Mouse (Mus musculus): ENCODE data around the gene Gpr107.

Gene Gpr107

GRCm38 (mm10) chr2:31245491-31246141 lies 93.5 kb downstream of the Gpr107 start, which contains the start of gene Ncs1:
Ncs1 (plus strand) TSS chr2:31245823.
- no peak for DNase-seq (ENCODE audit: low read depth, low spot score)

DNA sequence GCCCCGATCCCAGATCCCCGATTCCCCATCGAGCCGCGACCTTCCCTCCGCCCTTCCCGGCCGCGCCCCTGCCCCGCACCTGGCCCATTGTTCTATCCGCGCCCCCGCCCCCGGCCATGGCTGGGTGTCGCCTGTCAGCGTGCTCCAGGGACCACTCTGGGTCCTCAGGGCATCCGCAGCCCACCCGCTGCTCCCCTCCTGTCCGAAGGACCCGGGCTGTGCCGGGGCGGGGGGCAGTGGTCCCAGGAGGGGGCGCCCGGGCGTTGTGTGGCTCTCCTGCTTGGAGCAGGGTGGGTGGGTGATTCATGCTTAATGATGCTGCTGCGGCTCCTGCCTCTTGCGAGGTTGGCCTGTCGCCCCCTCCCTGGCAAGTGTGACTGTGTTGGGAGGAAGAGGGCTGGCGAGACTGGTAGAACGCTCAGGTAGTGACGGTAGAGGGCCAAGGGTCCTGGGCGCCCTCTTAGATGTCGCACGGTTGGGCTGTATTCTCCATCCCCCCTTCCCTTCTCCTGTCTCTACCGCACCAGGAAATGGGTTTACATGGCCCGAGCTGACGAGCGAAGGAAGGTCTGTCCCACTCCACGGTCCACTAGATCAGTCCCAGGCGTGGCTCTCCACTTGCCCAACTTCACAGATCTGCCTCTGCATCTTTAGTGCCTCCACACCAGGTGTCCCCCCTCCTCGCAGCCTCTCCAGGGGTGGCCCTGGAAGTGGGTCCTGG lies 94.3 kb downstream of the Gpr107 start:
- DNase-seq (ENCODE audit: low read depth, low spot score) = no peak

GRCm38 (mm10) chr2:31248856-31249255 lies 96.7 kb downstream of the Gpr107 start:
- DNase-seq (ENCODE audit: low read depth, low spot score) = no peak

DNA sequence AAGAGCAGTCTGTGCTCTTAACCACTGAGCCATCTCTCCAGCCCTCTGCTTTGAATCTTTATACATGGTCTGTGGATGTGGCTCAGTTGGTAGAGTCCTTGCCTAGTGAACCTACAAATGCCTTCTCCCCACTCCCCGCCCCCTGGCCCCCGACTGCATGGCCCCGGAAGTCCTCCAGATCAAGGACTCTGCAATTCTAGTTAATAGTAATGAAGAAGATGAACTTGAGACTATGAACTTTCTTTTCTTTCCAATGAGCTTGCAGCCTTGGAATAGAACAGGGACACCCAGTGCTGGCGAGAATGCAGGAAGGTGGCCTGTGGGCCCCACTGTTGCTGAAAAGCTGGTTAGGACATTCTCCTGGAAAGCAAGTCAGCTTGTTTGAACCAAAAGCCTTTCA lies 100.1 kb downstream of the Gpr107 start:
- no peak for DNase-seq (ENCODE audit: low read depth, low spot score)

GRCm38 (mm10) chr2:31253463-31253862 lies 101.3 kb downstream of the Gpr107 start:
- DNase-seq (ENCODE audit: low read depth, low spot score) = no peak

DNA sequence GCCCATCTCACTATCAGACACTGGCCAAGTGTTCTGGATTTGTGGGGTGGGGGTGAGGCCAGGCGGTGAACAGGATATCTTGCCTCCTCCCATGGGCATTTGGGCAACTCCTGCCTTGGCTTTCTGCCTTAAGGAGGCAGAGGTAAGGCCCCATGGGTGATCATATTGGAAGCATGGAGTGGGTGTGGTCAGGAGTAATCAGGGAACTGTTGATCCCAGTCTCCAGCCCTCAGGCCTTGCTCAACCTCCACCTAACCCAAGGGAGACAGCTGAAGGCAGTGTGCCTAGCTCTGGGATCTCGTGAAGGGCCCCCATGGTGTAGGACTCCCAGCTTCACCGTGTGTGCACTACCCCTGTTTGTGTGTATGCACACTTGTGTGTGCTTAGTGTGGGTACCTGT lies 102.7 kb downstream of the Gpr107 start:
- no peak for DNase-seq (ENCODE audit: low read depth, low spot score)

DNA sequence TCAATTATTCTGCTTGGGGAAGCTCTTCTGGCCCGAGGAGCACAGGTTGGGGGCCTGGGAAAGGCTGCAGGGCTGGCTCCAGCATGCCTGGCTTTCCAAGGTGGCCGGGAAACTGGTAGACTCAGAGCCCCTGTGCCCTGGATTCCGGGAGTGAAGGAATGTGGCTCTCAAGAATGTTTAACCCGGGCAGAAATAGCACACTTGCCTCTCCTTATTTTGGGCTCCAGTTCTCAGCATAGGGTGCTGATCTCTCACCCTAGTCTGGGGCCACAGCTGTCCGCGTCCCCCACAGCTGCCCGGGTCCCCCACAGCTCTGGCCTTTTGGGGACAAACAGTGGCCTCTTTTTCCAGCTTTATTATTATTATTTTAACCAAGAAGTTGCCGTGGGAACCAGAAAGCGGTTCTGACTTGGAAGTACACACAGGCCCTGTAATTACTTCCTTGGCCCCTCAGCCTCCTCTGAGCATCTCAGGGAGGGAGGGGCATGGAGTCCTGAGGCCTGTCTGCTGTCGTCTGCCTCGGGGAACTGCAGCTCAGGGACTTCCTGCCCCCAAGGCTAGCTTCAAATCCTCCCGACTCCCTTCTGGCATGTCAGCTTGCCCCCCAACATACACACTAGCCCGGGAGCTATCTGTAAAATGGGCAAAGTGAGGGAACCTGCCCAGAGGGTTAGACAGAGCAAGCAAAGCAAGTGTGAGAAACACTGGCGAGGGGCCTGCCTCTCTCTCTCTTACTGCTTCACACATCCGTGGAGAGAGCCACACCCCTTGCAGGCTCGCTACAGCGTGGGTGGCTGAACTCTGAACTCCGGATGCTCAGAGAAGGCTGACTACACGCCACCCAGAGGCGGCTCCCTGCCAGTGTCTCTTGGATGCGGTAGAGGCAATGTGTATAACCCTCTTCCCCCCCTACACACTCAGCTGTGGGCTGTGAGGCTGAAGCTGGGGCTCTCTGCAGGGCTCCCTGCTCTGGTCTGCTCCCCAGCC lies 104.1 kb downstream of the Gpr107 start:
- no peak for DNase-seq (ENCODE audit: low read depth, low spot score)

DNA sequence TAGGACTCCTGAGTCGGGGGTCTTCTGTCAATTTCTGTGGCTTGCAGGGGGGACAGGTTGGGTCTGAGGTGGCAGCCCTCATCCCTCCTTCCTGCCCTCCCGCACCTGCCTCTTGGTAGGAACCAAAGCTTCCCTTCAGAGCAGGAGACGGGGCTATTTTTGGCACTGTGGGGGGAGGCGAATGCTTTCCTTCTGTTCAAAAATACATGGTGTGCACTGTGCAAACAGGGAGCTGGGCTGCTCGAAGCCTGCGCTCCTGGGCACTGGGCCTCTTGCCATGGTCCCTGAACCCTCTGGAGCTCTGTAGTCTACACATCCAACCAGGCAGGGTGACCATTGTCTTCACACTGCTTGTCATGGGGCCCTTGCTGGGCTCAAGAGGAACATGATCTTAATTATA lies 105.0 kb downstream of the Gpr107 start:
- no peak for DNase-seq (ENCODE audit: low read depth, low spot score)

- no peak for DNase-seq (ENCODE audit: low read depth, low spot score)
Observed at GRCm38 (mm10) chr2:31258609-31259366, 106.7 kb downstream of the Gpr107 start.

GRCm38 (mm10) chr2:31259367-31259920 lies 107.3 kb downstream of the Gpr107 start:
- DNase-seq (ENCODE audit: low read depth, low spot score) = no peak

- DNase-seq (ENCODE audit: low read depth, low spot score) = no peak
Observed at GRCm38 (mm10) chr2:31260549-31260948, 108.4 kb downstream of the Gpr107 start.

- DNase-seq (ENCODE audit: low read depth, low spot score) = no peak
Observed at GRCm38 (mm10) chr2:31263039-31263461, 110.9 kb downstream of the Gpr107 start.

- DNase-seq (ENCODE audit: low read depth, low spot score) = no peak
Observed at GRCm38 (mm10) chr2:31263746-31264378, 111.7 kb downstream of the Gpr107 start.

- no peak for DNase-seq (ENCODE audit: low read depth, low spot score)
Observed at GRCm38 (mm10) chr2:31267447-31267846, 115.3 kb downstream of the Gpr107 start.
